Mouse (Mus musculus) liver, embryonic 15.5 days (tissue): ENCODE measurements around the gene Zbtb20. TPM values are rescaled to one million over a fixed set of nuclear protein-coding genes. Genes with fewer than 3 reads are reported as not detected.

Source experiments
- ATAC-seq: fragments of 200-750 bp; cut with Nextera tagmentation; 2 replicates; pipeline ENCODE4 v1.8.0; 2017; ENCODE audit warnings: moderate number of reproducible peaks, mild to moderate bottlenecking, moderate library complexity; ENCODE audit not compliant: insufficient read depth
- H3K27ac ChIP-seq: fragments of 300-500 bp; sonication (generic); replicated peaks from 2 replicates; pipeline ENCODE4 v1.5.1; 2015; ENCODE audit warnings: mild to moderate bottlenecking, inconsistent platforms
- H3K27me3 ChIP-seq: fragments of 300-500 bp; sonication (generic); 2 replicates; pipeline ENCODE4 v1.6.1; 2015; ENCODE audit warnings: mild to moderate bottlenecking, inconsistent platforms
- H3K36me3 ChIP-seq: fragments of 300-500 bp; sonication (generic); replicated peaks from 2 replicates; pipeline ENCODE4 v1.6.1; 2015; ENCODE audit warnings: moderate library complexity, mild to moderate bottlenecking, inconsistent platforms
- H3K4me1 ChIP-seq: fragments of 300-500 bp; sonication (generic); replicated peaks from 2 replicates; pipeline ENCODE4 v1.6.1; 2015; ENCODE audit warnings: inconsistent platforms
- H3K4me2 ChIP-seq: fragments of 300-500 bp; sonication (generic); 2 replicates; pipeline ENCODE4 v1.6.1; 2015; ENCODE audit warnings: moderate library complexity, mild to moderate bottlenecking, inconsistent platforms
- H3K4me3 ChIP-seq: fragments of 300-500 bp; sonication (generic); replicated peaks from 2 replicates; pipeline ENCODE4 v1.5.1; 2015; ENCODE audit warnings: mild to moderate bottlenecking, inconsistent platforms
- H3K9ac ChIP-seq: fragments of 300-500 bp; sonication (generic); 2 replicates; pipeline ENCODE4 v1.6.1; 2015; ENCODE audit warnings: moderate library complexity, mild to moderate bottlenecking, inconsistent platforms
- H3K9me3 ChIP-seq: fragments of 300-500 bp; sonication (generic); replicated peaks from 2 replicates; pipeline ENCODE4 v1.6.1; 2016; ENCODE audit warnings: inconsistent platforms
- WGBS: fragments of 180-500 bp; shearing (Covaris S2); methylation state at CpG from one replicate; pipeline ENCODE4 v1.1.7; 2015; ENCODE audit warnings: mixed read lengths; ENCODE audit not compliant: insufficient replicate concordance; 5-methylcytosine and 5-hydroxymethylcytosine counted together
- polyA plus RNA-seq: library from polyadenylated mRNA; unstranded; fragments of >200 nt; fragmentation: Nextera tagmentation; extraction: Ambion mirVana; gene quantifications from 2 replicates; pipeline ENCODE4 v1.2.1, GENCODE M21; 2015

Gene Zbtb20
- polyA plus RNA-seq, 1 experiment from 2014 or later, result 5.1 TPM

- WGBS, result 70% methylated on average over 4 of the region's 4 CpGs
- Histone ChIP-seq H3K4me2 (no peak overlapping the region), H3K27me3 (no peaks in the 10 kb centered on the region), H3K4me1 (no peaks in the 10 kb centered on the region), H3K9me3 (no peaks in the 10 kb centered on the region), H3K36me3 (no peaks in the 10 kb centered on the region), H3K27ac (no peak overlapping the region), H3K4me3 (no peak overlapping the region), H3K9ac (no peak overlapping the region)
- no peak for ATAC-seq
Measured at GRCm38 (mm10) chr16:43384953-43385619, 509.4 kb downstream of the Zbtb20 start.

- Histone ChIP-seq H3K9me3 (no peaks in the 10 kb centered on the region), H3K27ac (no peak overlapping the region), H3K4me2 (no peak overlapping the region), H3K4me3 (no peak overlapping the region), H3K4me1 (no peaks in the 10 kb centered on the region), H3K9ac (no peak overlapping the region), H3K36me3 (no peaks in the 10 kb centered on the region), H3K27me3 (no peaks in the 10 kb centered on the region)
- WGBS, result 53% methylated on average over 5 of the region's 5 CpGs
- no peak for ATAC-seq
Measured at GRCm38 (mm10) chr16:43385620-43386210, 510.0 kb downstream of the Zbtb20 start.

- H3K4me1 ChIP-seq, result no peaks in the 10 kb centered on the region
- no peak overlapping the region for H3K27ac ChIP-seq
- 68% methylated on average over 5 of the region's 5 CpGs for WGBS
- no peak for ATAC-seq
- no peak overlapping the region for H3K4me3 ChIP-seq
- H3K4me2 ChIP-seq, result no peak overlapping the region
- H3K27me3 ChIP-seq, result no peaks in the 10 kb centered on the region
- no peak overlapping the region for H3K9ac ChIP-seq
- H3K36me3 ChIP-seq, result no peaks in the 10 kb centered on the region
- H3K9me3 ChIP-seq, result no peaks in the 10 kb centered on the region
Measured at GRCm38 (mm10) chr16:43386426-43386825, 510.7 kb downstream of the Zbtb20 start.

- Histone ChIP-seq H3K27ac (no peak overlapping the region), H3K9ac (no peak overlapping the region), H3K36me3 (no peaks in the 10 kb centered on the region), H3K9me3 (no peaks in the 10 kb centered on the region), H3K27me3 (no peaks in the 10 kb centered on the region), H3K4me3 (no peak overlapping the region), H3K4me1 (no peaks in the 10 kb centered on the region), H3K4me2 (no peak overlapping the region)
- 79% methylated on average over 5 of the region's 5 CpGs for WGBS
- ATAC-seq, result no peak
Measured at GRCm38 (mm10) chr16:43388389-43388788, 512.7 kb downstream of the Zbtb20 start.

- H3K27me3 ChIP-seq, result no peaks in the 10 kb centered on the region
- no peak overlapping the region for H3K9ac ChIP-seq
- no peaks in the 10 kb centered on the region for H3K36me3 ChIP-seq
- H3K27ac ChIP-seq, result no peak overlapping the region
- H3K4me1 ChIP-seq, result no peaks in the 10 kb centered on the region
- 54% methylated on average over 4 of the region's 4 CpGs for WGBS
- H3K4me2 ChIP-seq, result no peak overlapping the region
- no peak overlapping the region for H3K4me3 ChIP-seq
- no peak for ATAC-seq
- no peaks in the 10 kb centered on the region for H3K9me3 ChIP-seq
Measured at GRCm38 (mm10) chr16:43390387-43390786, 514.7 kb downstream of the Zbtb20 start.

- Histone ChIP-seq H3K4me3 (no peak overlapping the region), H3K36me3 (no peaks in the 10 kb centered on the region), H3K27ac (no peak overlapping the region), H3K4me2 (no peak overlapping the region), H3K9ac (no peak overlapping the region), H3K9me3 (no peaks in the 10 kb centered on the region), H3K27me3 (no peaks in the 10 kb centered on the region), H3K4me1 (no peaks in the 10 kb centered on the region)
- 71% methylated on average over 4 of the region's 4 CpGs for WGBS
- ATAC-seq, result no peak
Measured at GRCm38 (mm10) chr16:43393382-43393781, 517.7 kb downstream of the Zbtb20 start.

GRCm38 (mm10) chr16:43394013-43394568 is 518.4 kb downstream of the Zbtb20 start:
- Histone ChIP-seq H3K4me2 (no peak overlapping the region), H3K9ac (no peak overlapping the region), H3K36me3 (no peaks in the 10 kb centered on the region), H3K4me1 (no peaks in the 10 kb centered on the region), H3K27me3 (no peaks in the 10 kb centered on the region), H3K4me3 (no peak overlapping the region), H3K9me3 (no peaks in the 10 kb centered on the region), H3K27ac (no peak overlapping the region)
- 59% methylated on average over 9 of the region's 9 CpGs for WGBS
- no peak for ATAC-seq

GRCm38 (mm10) chr16:43394760-43395159 is 519.1 kb downstream of the Zbtb20 start:
- 43% methylated on average over 2 of the region's 2 CpGs for WGBS
- no peak overlapping the region for H3K27ac ChIP-seq
- H3K36me3 ChIP-seq, result no peaks in the 10 kb centered on the region
- H3K9ac ChIP-seq, result no peak overlapping the region
- no peaks in the 10 kb centered on the region for H3K27me3 ChIP-seq
- no peak overlapping the region for H3K4me2 ChIP-seq
- no peaks in the 10 kb centered on the region for H3K4me1 ChIP-seq
- no peak for ATAC-seq
- no peak overlapping the region for H3K4me3 ChIP-seq
- H3K9me3 ChIP-seq, result no peaks in the 10 kb centered on the region

- Histone ChIP-seq H3K4me2 (no peak overlapping the region), H3K4me3 (no peak overlapping the region), H3K4me1 (no peaks in the 10 kb centered on the region), H3K9me3 (no peaks in the 10 kb centered on the region), H3K27me3 (no peaks in the 10 kb centered on the region), H3K9ac (no peak overlapping the region), H3K27ac (no peak overlapping the region), H3K36me3 (no peaks in the 10 kb centered on the region)
- no peak for ATAC-seq
- 77% methylated on average over 11 of the region's 11 CpGs for WGBS
Measured at GRCm38 (mm10) chr16:43396849-43397628, 521.4 kb downstream of the Zbtb20 start.

- Histone ChIP-seq H3K4me1 (no peaks in the 10 kb centered on the region), H3K36me3 (no peaks in the 10 kb centered on the region), H3K9ac (no peak overlapping the region), H3K4me3 (no peak overlapping the region), H3K27ac (no peak overlapping the region), H3K9me3 (no peaks in the 10 kb centered on the region), H3K4me2 (no peak overlapping the region), H3K27me3 (no peaks in the 10 kb centered on the region)
- 64% methylated on average over 3 of the region's 3 CpGs for WGBS
- no peak for ATAC-seq
Measured at GRCm38 (mm10) chr16:43397629-43398323, 522.1 kb downstream of the Zbtb20 start.

- no peak for ATAC-seq
- Histone ChIP-seq H3K4me2 (no peak overlapping the region), H3K9ac (no peak overlapping the region), H3K9me3 (no peaks in the 10 kb centered on the region), H3K27me3 (no peaks in the 10 kb centered on the region), H3K27ac (no peak overlapping the region), H3K4me3 (no peak overlapping the region), H3K4me1 (no peaks in the 10 kb centered on the region), H3K36me3 (no peaks in the 10 kb centered on the region)
Measured at GRCm38 (mm10) chr16:43399428-43399827, 523.7 kb downstream of the Zbtb20 start.
